Mouse (Mus musculus): ENCODE data around the gene Gm3269.
"Not testable (repeated sequence)": the region's sequence is repeated elsewhere in the genome, so short reads cannot be mapped to it uniquely, and the experiment has no call there.

The Gm3269 gene

GRCm38 (mm10) chr14:4837806-4838205, at the start of gene Gm3269:
TSS of gene Gm3269 (plus strand) at chr14:4838106.
- DNase-seq (ENCODE audit: low spot score) = not testable (repeated sequence)

- not testable (repeated sequence) for DNase-seq (ENCODE audit: low spot score)
These were observed 31.5 kb upstream of the Gm3269 start for GRCm38 (mm10) chr14:4806421-4806820.

- not testable (repeated sequence) for DNase-seq (ENCODE audit: low spot score)
These were observed 16.0 kb upstream of the Gm3269 start for GRCm38 (mm10) chr14:4821950-4822349.

GRCm38 (mm10) chr14:4855299-4855980, 17.5 kb downstream of the Gm3269 start, which contains the start of gene Gm3264:
TSS of gene Gm3264 (plus strand) at chr14:4855576.
- not testable (repeated sequence) for DNase-seq (ENCODE audit: low spot score)

DNA sequence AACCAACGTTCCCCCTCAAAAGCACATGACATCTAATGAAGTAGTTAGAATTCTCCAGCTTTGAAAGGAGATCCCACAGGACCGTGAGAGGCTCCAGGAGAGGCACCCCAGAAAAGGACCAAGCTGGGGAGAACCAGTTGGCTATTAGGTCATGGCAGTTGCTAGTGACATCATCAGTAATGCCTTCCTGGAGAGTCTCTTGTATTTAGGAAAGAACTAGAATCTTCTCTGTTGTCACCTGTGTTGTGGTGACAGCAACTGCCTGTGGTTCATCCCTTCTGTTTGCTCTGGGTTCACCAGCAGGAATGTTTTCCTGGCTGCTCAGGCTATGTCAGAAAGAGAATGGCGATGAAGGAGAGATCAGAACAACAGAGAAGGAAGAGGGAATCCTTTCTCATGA, 54.2 kb downstream of the Gm3269 start, which contains the start of gene Gm3278:
Gene Gm3278 (plus strand): TSS at position 301 of the 400 bp plus-strand sequence.
- DNase-seq (ENCODE audit: low spot score) = not testable (repeated sequence)
